Mouse (Mus musculus): ENCODE results near the gene Cyb5b. TPM values are rescaled to one million over a fixed set of nuclear protein-coding genes. Genes with fewer than 3 reads are reported as not detected.

Gene Cyb5b
- polyA plus RNA-seq, 1 experiment, result 95.0 TPM

- no peak overlapping the region for H3K27ac ChIP-seq (ENCODE audit: insufficient read depth, low read length)
- TF ChIP-seq CTCF (IDR thresholded peaks at IDR 0.05; ENCODE audit: borderline replicate concordance, insufficient read depth, low read length) (no peak), POLR2A (IDR thresholded peaks at IDR 0.05; ENCODE audit: low read depth, low read length) (no peak)
- H3K4me3 ChIP-seq (ENCODE audit: insufficient read depth, low read length), result no peak overlapping the region
- 0 out of 2 replicates have a peak, but pooled peaks cover 6% of the 10 kb centered on the region for H3K4me1 ChIP-seq (ENCODE audit: control insufficient read depth, insufficient read depth, low read length)
Observed at GRCm38 (mm10) chr8:107124343-107124742, 26.1 kb upstream of the Cyb5b start.

GRCm38 (mm10) chr8:107129171-107130025, 21.0 kb upstream of the Cyb5b start:
- Histone ChIP-seq H3K4me3 (ENCODE audit: insufficient read depth, low read length) (no peak overlapping the region), H3K4me1 (ENCODE audit: control insufficient read depth, insufficient read depth, low read length) (no peaks in the 10 kb centered on the region), H3K27ac (ENCODE audit: insufficient read depth, low read length) (peak overlapping the region; percentile 71)
- no peak for TF ChIP-seq POLR2A (IDR thresholded peaks at IDR 0.05; ENCODE audit: low read depth, low read length)
- no peak for TF ChIP-seq CTCF (IDR thresholded peaks at IDR 0.05; ENCODE audit: borderline replicate concordance, insufficient read depth, low read length)

- Histone ChIP-seq H3K4me3 (ENCODE audit: insufficient read depth, low read length) (no peak overlapping the region), H3K27ac (ENCODE audit: insufficient read depth, low read length) (no peak overlapping the region)
- TF ChIP-seq POLR2A (IDR thresholded peaks at IDR 0.05; ENCODE audit: low read depth, low read length) (no peak), CTCF (IDR thresholded peaks at IDR 0.05; ENCODE audit: borderline replicate concordance, insufficient read depth, low read length) (no peak)
Observed at GRCm38 (mm10) chr8:107130028-107130427, 20.4 kb upstream of the Cyb5b start.

GRCm38 (mm10) chr8:107132581-107133491, 17.6 kb upstream of the Cyb5b start:
- Histone ChIP-seq H3K4me3 (ENCODE audit: insufficient read depth, low read length) (no peak overlapping the region), H3K27ac (ENCODE audit: insufficient read depth, low read length) (no peak overlapping the region)
- TF ChIP-seq POLR2A (IDR thresholded peaks at IDR 0.05; ENCODE audit: low read depth, low read length) (no peak), CTCF (IDR thresholded peaks at IDR 0.05; ENCODE audit: borderline replicate concordance, insufficient read depth, low read length) (no peak)

More at GRCm38 (mm10) chr8:107130028-107130427, 20.4 kb upstream of the Cyb5b start:
- no peaks in the 10 kb centered on the region for H3K4me1 ChIP-seq (ENCODE audit: control insufficient read depth, insufficient read depth, low read length)

GRCm38 (mm10) chr8:107133881-107134280, 16.6 kb upstream of the Cyb5b start:
- Histone ChIP-seq H3K27ac (ENCODE audit: insufficient read depth, low read length) (no peak overlapping the region), H3K4me3 (ENCODE audit: insufficient read depth, low read length) (no peak overlapping the region), H3K4me1 (ENCODE audit: control insufficient read depth, insufficient read depth, low read length) (no peaks in the 10 kb centered on the region)
- TF ChIP-seq CTCF (IDR thresholded peaks at IDR 0.05; ENCODE audit: borderline replicate concordance, insufficient read depth, low read length) (no peak), POLR2A (IDR thresholded peaks at IDR 0.05; ENCODE audit: low read depth, low read length) (no peak)

More at GRCm38 (mm10) chr8:107132581-107133491, 17.6 kb upstream of the Cyb5b start:
- H3K4me1 ChIP-seq (ENCODE audit: control insufficient read depth, insufficient read depth, low read length), result no peaks in the 10 kb centered on the region

- Histone ChIP-seq H3K4me3 (ENCODE audit: insufficient read depth, low read length) (no peak overlapping the region), H3K4me1 (ENCODE audit: control insufficient read depth, insufficient read depth, low read length) (no peaks in the 10 kb centered on the region), H3K27ac (ENCODE audit: insufficient read depth, low read length) (no peak overlapping the region)
- no peak for TF ChIP-seq POLR2A (IDR thresholded peaks at IDR 0.05; ENCODE audit: low read depth, low read length)
- no peak for TF ChIP-seq CTCF (IDR thresholded peaks at IDR 0.05; ENCODE audit: borderline replicate concordance, insufficient read depth, low read length)
Observed at GRCm38 (mm10) chr8:107136003-107136612, 14.3 kb upstream of the Cyb5b start.

- no peaks in the 10 kb centered on the region for H3K4me1 ChIP-seq (ENCODE audit: control insufficient read depth, insufficient read depth, low read length)
- H3K27ac ChIP-seq (ENCODE audit: insufficient read depth, low read length), result no peak overlapping the region
- no peak for TF ChIP-seq CTCF (IDR thresholded peaks at IDR 0.05; ENCODE audit: borderline replicate concordance, insufficient read depth, low read length)
- no peak for TF ChIP-seq POLR2A (IDR thresholded peaks at IDR 0.05; ENCODE audit: low read depth, low read length)
- H3K4me3 ChIP-seq (ENCODE audit: insufficient read depth, low read length), result no peak overlapping the region
Observed at GRCm38 (mm10) chr8:107137591-107137990, 12.8 kb upstream of the Cyb5b start.

- no peak overlapping the region for H3K4me3 ChIP-seq (ENCODE audit: insufficient read depth, low read length)
- no peak for TF ChIP-seq CTCF (IDR thresholded peaks at IDR 0.05; ENCODE audit: borderline replicate concordance, insufficient read depth, low read length)
- no peak for TF ChIP-seq POLR2A (IDR thresholded peaks at IDR 0.05; ENCODE audit: low read depth, low read length)
- no peaks in the 10 kb centered on the region for H3K4me1 ChIP-seq (ENCODE audit: control insufficient read depth, insufficient read depth, low read length)
- H3K27ac ChIP-seq (ENCODE audit: insufficient read depth, low read length), result no peak overlapping the region
Observed at GRCm38 (mm10) chr8:107138338-107138737, 12.1 kb upstream of the Cyb5b start.

Measured in embryonic fibroblast, embryonic 13.5 days (primary cell).